Mouse (Mus musculus) limb, embryonic 15.5 days (tissue): ENCODE measurements around the gene Minos1. TPM values are rescaled to one million over a fixed set of nuclear protein-coding genes. Genes with fewer than 3 reads are reported as not detected.

Experiments
- ATAC-seq: fragments of 200-750 bp; cut with Nextera tagmentation; 2 replicates; pipeline ENCODE4 v1.8.0; 2017; ENCODE audit warnings: low read depth, moderate TSS enrichment; ENCODE audit not compliant: insufficient number of reproducible peaks, low FRiP score, low TSS enrichment
- H3K27ac ChIP-seq: fragments of 300-500 bp; sonication (generic); 2 replicates; pipeline ENCODE4 v1.5.1; 2015; ENCODE audit warnings: moderate library complexity, mild to moderate bottlenecking, inconsistent platforms
- H3K27me3 ChIP-seq: fragments of 300-500 bp; sonication (generic); 2 replicates; pipeline ENCODE4 v1.6.1; 2015; ENCODE audit warnings: inconsistent platforms
- H3K36me3 ChIP-seq: fragments of 300-500 bp; sonication (generic); 2 replicates; pipeline ENCODE4 v1.6.1; 2015; ENCODE audit warnings: inconsistent platforms
- H3K4me1 ChIP-seq: fragments of 300-500 bp; sonication (generic); 2 replicates; pipeline ENCODE4 v1.6.1; 2015; ENCODE audit warnings: inconsistent platforms
- H3K4me2 ChIP-seq: fragments of 300-500 bp; sonication (generic); 2 replicates; pipeline ENCODE4 v1.6.1; 2015; ENCODE audit warnings: mild to moderate bottlenecking, inconsistent platforms
- H3K4me3 ChIP-seq: fragments of 300-500 bp; sonication (generic); 2 replicates; pipeline ENCODE4 v1.5.1; 2015; ENCODE audit warnings: mild to moderate bottlenecking, inconsistent platforms
- H3K9ac ChIP-seq: fragments of 300-500 bp; sonication (generic); 2 replicates; pipeline ENCODE4 v1.6.1; 2015; ENCODE audit warnings: inconsistent platforms
- H3K9me3 ChIP-seq: fragments of 300-500 bp; sonication (generic); 2 replicates; pipeline ENCODE4 v1.6.1; 2016; ENCODE audit warnings: inconsistent platforms
- WGBS: fragments of 180-500 bp; shearing (Covaris S2); methylation state at CpG from one replicate; pipeline ENCODE4 v1.1.7; 2015; 5-methylcytosine and 5-hydroxymethylcytosine counted together
- polyA plus RNA-seq: library from polyadenylated mRNA; unstranded; fragments of >200 nt; fragmentation: Nextera tagmentation; extraction: Ambion mirVana; gene quantifications from 2 replicates; pipeline ENCODE4 v1.2.1, GENCODE M21; 2015

Minos1 gene
- polyA plus RNA-seq, 1 experiment from 2014 or later = 467 TPM

GRCm38 (mm10) chr4:139091478-139092355 lies 39.2 kb downstream of the Minos1 start:
- H3K36me3 ChIP-seq = no peaks in the 10 kb centered on the region
- H3K9ac ChIP-seq = peak overlapping the region; percentile 88
- H3K27ac ChIP-seq = peak overlapping the region; percentile 89
- H3K27me3 ChIP-seq = peaks cover 15% of the 10 kb centered on the region
- peak overlapping the region; percentile 76 for H3K4me3 ChIP-seq
- peaks cover 55% of the 10 kb centered on the region for H3K4me1 ChIP-seq
- H3K4me2 ChIP-seq = peak overlapping the region; percentile 92
- WGBS = 4% methylated on average over 28 of the region's 28 CpGs
- peak; percentile 40; the same call in 1 of the 2 replicates for ATAC-seq
- H3K9me3 ChIP-seq = no peaks in the 10 kb centered on the region

GRCm38 (mm10) chr4:139091066-139091465 lies 39.8 kb downstream of the Minos1 start:
- H3K9me3 ChIP-seq = no peaks in the 10 kb centered on the region
- peaks cover 15% of the 10 kb centered on the region for H3K27me3 ChIP-seq
- peaks cover 52% of the 10 kb centered on the region for H3K4me1 ChIP-seq
- H3K27ac ChIP-seq = peak overlapping the region; percentile 89
- no peak for ATAC-seq
- H3K4me3 ChIP-seq = peak overlapping the region; percentile 76
- WGBS = 23% methylated on average over 7 of the region's 7 CpGs
- no peaks in the 10 kb centered on the region for H3K36me3 ChIP-seq
- H3K9ac ChIP-seq = peak overlapping the region; percentile 88
- H3K4me2 ChIP-seq = peak overlapping the region; percentile 92

GRCm38 (mm10) chr4:139090303-139090940 lies 40.5 kb downstream of the Minos1 start:
- no peak for ATAC-seq
- Histone ChIP-seq H3K4me2 (peak overlapping the region; percentile 92), H3K27ac (peak overlapping the region; percentile 89; the same call in 1 of the 2 replicates), H3K9ac (no peak overlapping the region), H3K4me3 (peak overlapping the region; percentile 76), H3K27me3 (peaks cover 15% of the 10 kb centered on the region), H3K4me1 (peaks cover 48% of the 10 kb centered on the region), H3K9me3 (no peaks in the 10 kb centered on the region), H3K36me3 (no peaks in the 10 kb centered on the region)
- 58% methylated on average over 15 of the region's 15 CpGs for WGBS

GRCm38 (mm10) chr4:139088982-139089671 lies 41.8 kb downstream of the Minos1 start:
- no peaks in the 10 kb centered on the region for H3K9me3 ChIP-seq
- no peak overlapping the region for H3K9ac ChIP-seq
- ATAC-seq = no peak
- no peak overlapping the region for H3K27ac ChIP-seq
- H3K27me3 ChIP-seq = peaks cover 13% of the 10 kb centered on the region
- no peak overlapping the region for H3K4me3 ChIP-seq
- H3K4me2 ChIP-seq = 0 out of 2 replicates have a peak overlapping the region, but pooled peaks have one; percentile 7
- peaks cover 12% of the 10 kb centered on the region for H3K36me3 ChIP-seq
- peaks cover 45% of the 10 kb centered on the region for H3K4me1 ChIP-seq
- WGBS = 48% methylated on average over 9 of the region's 9 CpGs

GRCm38 (mm10) chr4:139086984-139087383 lies 43.9 kb downstream of the Minos1 start:
- Histone ChIP-seq H3K27me3 (peaks cover 7% of the 10 kb centered on the region), H3K9ac (no peak overlapping the region), H3K4me1 (peaks cover 47% of the 10 kb centered on the region)

GRCm38 (mm10) chr4:139086037-139086436 lies 44.9 kb downstream of the Minos1 start:
- Histone ChIP-seq H3K4me2 (no peak overlapping the region), H3K27me3 (peaks cover 7% of the 10 kb centered on the region), H3K27ac (no peak overlapping the region), H3K4me3 (no peak overlapping the region), H3K9me3 (no peaks in the 10 kb centered on the region), H3K4me1 (peaks cover 37% of the 10 kb centered on the region), H3K36me3 (peaks cover 15% of the 10 kb centered on the region), H3K9ac (no peak overlapping the region)
- no peak for ATAC-seq
- 17% methylated on average over 5 of the region's 5 CpGs for WGBS

More at GRCm38 (mm10) chr4:139086984-139087383, 43.9 kb downstream of the Minos1 start:
- Histone ChIP-seq H3K27ac (0 out of 2 replicates have a peak overlapping the region, but pooled peaks have one; percentile 11), H3K4me2 (no peak overlapping the region), H3K9me3 (no peaks in the 10 kb centered on the region), H3K4me3 (no peak overlapping the region), H3K36me3 (peaks cover 15% of the 10 kb centered on the region)
- 68% methylated on average over 4 of the region's 4 CpGs for WGBS
- no peak for ATAC-seq

GRCm38 (mm10) chr4:139085337-139085736 lies 45.6 kb downstream of the Minos1 start:
- 75% methylated on average over 11 of the region's 11 CpGs for WGBS
- H3K27ac ChIP-seq = no peak overlapping the region
- H3K4me3 ChIP-seq = no peak overlapping the region
- peaks cover 15% of the 10 kb centered on the region for H3K36me3 ChIP-seq
- peaks cover 30% of the 10 kb centered on the region for H3K4me1 ChIP-seq
- H3K4me2 ChIP-seq = no peak overlapping the region
- H3K9ac ChIP-seq = no peak overlapping the region
- H3K27me3 ChIP-seq = peaks cover 2% of the 10 kb centered on the region; the same call in 1 of the 2 replicates
- ATAC-seq = no peak
- no peaks in the 10 kb centered on the region for H3K9me3 ChIP-seq

GRCm38 (mm10) chr4:139082790-139083564 lies 47.9 kb downstream of the Minos1 start:
- Histone ChIP-seq H3K27me3 (peaks cover 3% of the 10 kb centered on the region; the same call in 1 of the 2 replicates), H3K27ac (no peak overlapping the region), H3K4me3 (no peak overlapping the region), H3K4me2 (no peak overlapping the region), H3K9ac (no peak overlapping the region), H3K4me1 (peaks cover 20% of the 10 kb centered on the region), H3K9me3 (no peaks in the 10 kb centered on the region), H3K36me3 (peaks cover 15% of the 10 kb centered on the region)
- ATAC-seq = no peak
- 31% methylated on average over 12 of the region's 12 CpGs for WGBS

GRCm38 (mm10) chr4:139081270-139081931 lies 49.5 kb downstream of the Minos1 start:
- 74% methylated on average over 18 of the region's 18 CpGs for WGBS
- H3K27me3 ChIP-seq = peaks cover 13% of the 10 kb centered on the region
- no peak overlapping the region for H3K4me3 ChIP-seq
- H3K9ac ChIP-seq = no peak overlapping the region
- peaks cover 17% of the 10 kb centered on the region for H3K4me1 ChIP-seq
- no peak for ATAC-seq
- peaks cover 15% of the 10 kb centered on the region for H3K36me3 ChIP-seq
- no peaks in the 10 kb centered on the region for H3K9me3 ChIP-seq
- H3K4me2 ChIP-seq = no peak overlapping the region
- H3K27ac ChIP-seq = no peak overlapping the region

- Histone ChIP-seq H3K9ac (no peak overlapping the region), H3K4me3 (no peak overlapping the region), H3K4me2 (no peak overlapping the region), H3K27me3 (peaks cover 24% of the 10 kb centered on the region), H3K27ac (no peak overlapping the region), H3K4me1 (peaks cover 23% of the 10 kb centered on the region), H3K9me3 (no peaks in the 10 kb centered on the region), H3K36me3 (peaks cover 14% of the 10 kb centered on the region)
- 93% methylated on average over 7 of the region's 7 CpGs for WGBS
- ATAC-seq = no peak
Measured at GRCm38 (mm10) chr4:139080259-139080658, 50.7 kb downstream of the Minos1 start.
